Mouse (Mus musculus): ENCODE measurements around the gene Stat3.

The Stat3 gene

DNA sequence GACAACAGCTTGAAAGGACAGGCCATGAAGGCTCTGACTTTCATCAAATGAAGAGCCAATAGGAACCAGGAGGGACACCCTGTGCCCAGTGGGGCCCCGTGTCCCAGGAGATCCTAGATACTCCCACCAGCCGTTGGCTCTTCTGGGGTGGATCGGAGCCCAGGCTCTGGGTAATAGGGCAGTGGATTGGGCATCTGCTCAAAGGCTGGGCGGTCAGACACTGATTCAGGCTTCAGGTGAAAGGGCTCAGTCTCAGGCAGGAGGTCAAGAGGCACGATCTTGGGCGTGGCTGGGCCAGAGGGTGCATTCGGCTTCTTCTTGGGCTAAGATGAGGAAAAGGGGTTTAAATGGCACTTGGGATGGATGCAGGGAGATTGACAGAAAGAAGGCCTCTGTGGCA is 24.8 kb upstream of the Stat3 start:
- no peak for DNase-seq (ENCODE audit: extremely low read depth, low read depth, low spot score)

DNA sequence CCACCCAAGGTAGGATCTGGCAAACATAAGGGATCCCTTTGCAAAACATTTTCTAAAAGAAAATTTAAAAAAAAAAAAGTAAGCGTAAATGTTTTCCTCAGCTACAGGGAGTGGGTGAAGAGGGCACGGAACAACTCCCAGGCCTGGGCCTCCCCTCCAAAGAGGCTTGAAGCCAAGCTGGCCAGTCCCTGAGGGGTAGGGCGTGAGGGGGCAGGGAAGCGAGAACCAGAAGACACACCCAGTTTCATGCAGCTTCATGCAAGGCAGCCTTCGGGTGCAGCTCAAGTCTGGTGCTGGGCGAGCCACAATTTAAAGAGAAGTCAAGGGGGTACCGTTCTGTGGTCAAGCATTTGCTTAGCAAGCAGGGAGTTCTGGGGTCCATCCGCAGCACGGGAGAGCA is 24.3 kb upstream of the Stat3 start:
- DNase-seq (ENCODE audit: extremely low read depth, low read depth, low spot score) = no peak

DNA sequence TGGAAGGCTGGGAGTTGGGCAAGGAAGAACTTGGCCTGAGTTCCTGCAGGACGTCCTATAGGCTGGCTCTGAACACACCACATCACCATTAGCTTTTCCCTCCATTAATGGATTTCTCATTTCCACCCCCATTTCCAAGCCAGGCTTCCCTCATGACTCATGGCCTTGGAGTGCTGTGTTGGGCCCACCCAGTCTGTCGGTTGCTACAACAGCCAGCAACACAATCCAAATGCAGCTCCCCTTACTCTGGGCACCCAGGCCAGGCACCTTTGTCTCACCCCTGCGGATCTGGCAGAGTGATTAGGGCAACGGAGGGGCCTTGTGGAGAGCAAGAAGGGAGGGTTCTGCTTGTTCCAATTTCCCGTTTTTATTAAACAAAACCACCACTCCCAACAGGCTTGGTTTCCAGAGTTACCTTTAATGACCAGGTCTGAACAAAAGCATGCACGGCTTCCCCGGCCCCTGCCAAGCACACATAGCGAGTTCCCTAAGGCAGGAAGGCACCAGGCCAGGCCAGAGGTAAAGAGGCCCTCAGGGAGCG is 23.1 kb upstream of the Stat3 start:
- no peak for DNase-seq (ENCODE audit: extremely low read depth, low read depth, low spot score)

DNA sequence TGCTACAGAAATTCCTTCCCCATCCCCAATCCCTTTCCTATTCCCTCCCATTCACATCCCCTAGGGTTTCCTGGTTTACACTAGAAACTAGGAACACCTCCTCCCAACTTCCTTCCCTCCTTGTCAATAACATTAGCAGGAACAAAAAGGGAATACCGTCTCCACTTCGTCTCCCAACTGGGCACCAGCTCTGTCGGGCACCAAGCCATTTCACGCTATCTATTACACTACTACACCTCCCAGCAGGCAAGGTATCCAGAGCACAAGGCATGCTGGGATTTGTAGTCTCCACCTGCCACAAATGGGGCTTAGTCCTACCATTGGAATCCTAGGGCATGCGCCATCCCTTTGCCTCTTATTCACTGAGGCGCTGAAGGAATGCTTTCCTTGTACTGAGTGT is 21.2 kb upstream of the Stat3 start:
- DNase-seq (ENCODE audit: extremely low read depth, low read depth, low spot score) = no peak

DNA sequence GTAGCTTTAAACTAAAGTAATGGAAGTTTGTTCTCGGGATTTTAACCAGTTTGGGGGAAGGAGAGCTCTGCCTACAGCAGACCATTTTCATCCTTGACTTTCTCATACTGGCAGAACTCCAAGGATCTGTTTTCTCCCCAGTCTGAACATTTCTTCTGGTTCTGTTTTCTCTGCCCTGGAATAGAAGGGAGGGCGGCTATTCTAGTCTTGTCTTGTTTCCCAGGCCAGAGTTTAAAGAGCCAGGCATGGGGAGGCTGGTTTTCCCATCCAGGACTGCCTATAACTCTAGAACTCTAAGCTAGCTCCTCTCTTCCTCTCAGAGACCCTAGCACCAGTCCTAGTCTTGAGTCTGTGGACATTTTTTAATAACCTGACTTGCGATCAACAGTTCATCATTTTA is 20.5 kb upstream of the Stat3 start:
- no peak for DNase-seq (ENCODE audit: extremely low read depth, low read depth, low spot score)

DNA sequence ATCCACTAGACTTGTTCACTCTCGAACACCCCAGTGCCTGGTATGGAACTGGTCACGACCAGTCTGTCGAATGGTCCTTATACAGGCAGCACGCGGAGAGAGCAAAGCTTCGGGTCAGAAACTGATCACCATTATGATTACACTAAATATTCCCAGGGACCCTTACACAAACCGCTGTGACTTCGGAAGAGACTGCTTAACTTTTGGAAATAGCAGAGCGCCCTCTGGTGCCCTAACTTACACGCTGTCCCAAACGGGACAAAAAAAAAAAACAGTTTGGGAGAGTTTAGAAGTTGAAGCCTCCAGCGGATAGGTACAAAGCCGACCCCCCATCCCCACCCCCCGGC is 20.1 kb upstream of the Stat3 start:
- no peak for DNase-seq (ENCODE audit: extremely low read depth, low read depth, low spot score)

DNA sequence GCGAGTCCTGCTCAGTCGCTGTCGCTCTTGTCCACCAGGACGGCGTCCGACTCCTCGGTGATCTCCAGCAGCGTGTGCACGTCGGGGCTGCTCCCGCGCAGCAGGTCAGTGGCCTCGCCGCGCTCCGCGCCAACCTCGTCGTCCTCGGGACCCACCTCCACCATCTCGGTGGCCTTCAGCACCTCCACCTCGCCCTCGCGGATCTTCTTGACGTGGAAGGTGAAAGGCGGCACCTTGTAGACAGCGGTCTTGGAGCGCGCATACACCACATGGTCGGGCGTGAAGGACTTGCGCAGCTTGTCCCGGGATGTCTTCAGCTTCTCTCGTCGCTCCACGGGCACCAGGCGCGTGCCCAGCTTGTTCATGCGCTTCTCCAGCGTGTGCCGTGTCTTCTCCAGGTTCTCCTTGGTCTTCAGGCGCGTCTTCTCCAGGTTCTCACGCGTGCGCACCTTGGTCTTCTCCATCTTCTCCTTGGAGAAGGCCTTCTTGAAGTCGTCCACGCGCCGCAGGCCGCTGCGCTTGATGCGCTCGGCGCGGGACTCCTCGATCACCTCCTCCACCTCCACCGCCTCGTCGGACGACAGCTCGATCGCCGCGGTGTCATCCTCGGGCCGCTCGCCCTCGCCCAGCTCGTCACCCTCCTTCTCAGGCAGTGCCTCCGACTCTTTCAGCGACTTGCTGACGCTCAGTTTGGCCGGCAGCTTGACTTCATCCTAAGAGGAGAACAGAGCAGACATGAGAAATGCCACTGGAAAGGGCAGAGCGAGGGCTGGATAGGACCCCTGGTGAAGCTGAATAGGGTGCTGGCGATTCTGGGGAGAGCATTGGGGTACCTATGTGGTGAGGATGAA is 19.5 kb upstream of the Stat3 start:
- no peak for DNase-seq (ENCODE audit: extremely low read depth, low read depth, low spot score)

DNA sequence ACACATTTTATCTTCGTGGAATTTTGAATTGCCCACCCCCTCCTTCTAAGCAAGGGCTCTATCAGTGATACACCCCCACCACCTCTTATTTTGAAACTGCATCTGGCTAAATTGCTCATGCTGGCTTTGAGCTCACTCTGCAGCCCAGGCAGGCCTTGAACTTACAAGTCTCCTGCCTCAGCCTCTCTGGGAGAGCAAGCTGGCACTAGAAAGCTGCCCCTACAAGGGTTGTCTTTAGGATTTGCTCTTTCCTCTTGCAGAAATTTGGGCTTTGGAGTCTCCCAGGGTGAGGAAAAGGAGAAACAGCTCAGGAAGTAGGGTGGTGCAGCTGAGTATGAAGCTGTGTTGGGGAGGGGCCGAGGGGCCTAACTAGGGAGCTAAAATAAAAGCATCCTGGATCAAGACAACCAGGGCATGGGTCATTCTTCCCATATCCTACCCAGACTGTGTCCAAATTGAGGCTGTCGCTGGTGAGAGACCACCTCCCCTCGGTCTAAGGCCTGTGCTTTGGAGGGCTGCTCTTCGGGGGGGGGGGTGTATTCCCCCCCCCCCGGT is 18.7 kb upstream of the Stat3 start:
- DNase-seq (ENCODE audit: extremely low read depth, low read depth, low spot score) = no peak

DNA sequence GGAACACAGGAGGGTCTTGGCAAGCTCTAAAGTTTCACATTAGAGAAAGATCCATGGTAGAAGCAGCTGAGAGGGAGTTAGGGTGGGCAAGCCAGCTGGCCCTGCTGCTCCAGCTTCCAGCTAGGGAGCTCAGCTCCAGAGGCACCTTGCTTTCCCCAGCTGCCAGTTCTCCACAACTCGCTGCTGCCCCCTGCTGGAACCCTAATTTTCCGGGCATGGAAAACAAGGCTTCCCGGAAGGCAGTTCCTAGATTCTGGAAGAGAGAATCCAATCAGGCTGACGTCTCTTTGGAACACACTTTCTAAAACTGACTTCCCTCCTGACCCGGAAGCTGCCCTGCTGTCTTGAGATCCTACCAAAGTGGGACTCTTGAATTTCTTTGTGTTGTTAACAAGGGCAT is 17.9 kb upstream of the Stat3 start:
- no peak for DNase-seq (ENCODE audit: extremely low read depth, low read depth, low spot score)

DNA sequence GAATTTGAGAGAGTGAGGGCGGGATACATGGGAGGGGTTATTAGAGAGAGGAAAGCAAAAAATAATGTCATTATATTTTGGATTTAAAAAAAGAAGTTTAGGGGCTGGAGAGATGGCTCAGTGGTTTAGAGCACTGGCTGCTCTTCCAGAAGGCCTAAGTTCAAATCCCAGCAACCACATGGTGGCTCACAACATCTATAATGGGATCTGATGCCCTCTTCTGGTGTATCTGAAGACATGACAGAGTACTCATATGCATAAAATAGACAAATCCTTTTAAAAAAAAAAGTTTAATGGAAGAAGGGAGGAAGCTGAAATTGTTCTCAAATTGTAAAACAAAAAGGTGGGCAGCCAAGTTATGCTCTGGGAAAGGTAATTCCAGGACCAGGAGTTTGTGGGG is 10.2 kb upstream of the Stat3 start:
- no peak for DNase-seq (ENCODE audit: extremely low read depth, low read depth, low spot score)

DNA sequence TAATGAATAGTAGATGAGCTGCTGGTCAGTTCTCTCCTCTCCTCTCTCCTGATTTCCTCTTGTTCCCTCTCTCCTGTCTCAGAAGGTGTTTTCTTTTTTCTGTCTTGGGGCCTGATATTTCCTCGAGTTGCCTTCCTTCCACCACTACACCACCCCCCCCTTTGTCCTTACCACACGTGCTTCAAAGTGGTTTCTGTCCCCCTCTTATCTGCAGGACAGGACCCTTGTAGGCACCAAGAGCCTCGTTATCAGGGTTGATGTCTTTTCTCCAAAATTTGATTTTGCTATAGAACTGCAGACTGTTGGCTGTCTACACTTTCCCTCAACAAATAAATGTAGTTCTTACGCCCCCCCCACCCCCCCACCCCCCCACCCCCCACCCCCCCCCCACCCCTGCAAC is 9.0 kb upstream of the Stat3 start:
- DNase-seq (ENCODE audit: extremely low read depth, low read depth, low spot score) = no peak

DNA sequence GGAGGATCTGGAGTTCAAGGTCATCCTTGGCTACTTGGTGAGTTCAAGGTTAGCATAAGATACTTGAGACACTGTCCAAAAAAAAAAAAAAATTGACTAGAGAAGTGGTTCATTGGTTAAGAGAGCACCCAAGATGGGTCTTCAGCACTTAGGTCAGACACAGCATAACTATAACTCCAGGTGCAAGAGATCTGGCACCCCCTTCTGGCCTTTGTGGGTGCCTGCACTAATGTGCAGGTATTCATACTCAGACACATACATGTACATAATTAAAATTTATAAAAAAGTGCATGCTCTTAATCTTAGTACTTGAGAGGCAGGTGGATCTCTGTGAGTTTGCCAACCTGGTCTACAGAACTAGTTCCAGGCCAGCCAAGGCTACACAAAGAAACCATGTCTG is 8.2 kb upstream of the Stat3 start:
- no peak for DNase-seq (ENCODE audit: extremely low read depth, low read depth, low spot score)

DNA sequence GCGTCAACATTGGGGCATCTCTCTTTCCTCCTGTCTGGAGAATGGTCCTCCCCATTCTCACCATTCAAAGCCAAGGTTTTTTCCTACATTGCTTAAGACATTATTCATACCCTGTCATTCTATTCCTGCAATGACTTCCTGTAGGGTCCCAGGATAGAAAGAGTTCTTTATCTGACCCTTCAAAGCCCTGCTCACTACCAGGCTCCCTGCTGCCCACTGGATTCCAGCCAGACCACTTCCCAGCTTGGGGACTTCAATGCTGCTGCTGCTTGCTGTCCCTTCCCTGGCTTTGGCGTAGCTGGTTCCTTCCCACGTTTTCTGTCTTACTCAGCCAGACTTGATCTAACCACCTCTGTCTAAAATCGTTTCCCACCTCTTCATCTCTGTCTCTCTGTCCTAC is 7.5 kb upstream of the Stat3 start:
- DNase-seq (ENCODE audit: extremely low read depth, low read depth, low spot score) = no peak

DNA sequence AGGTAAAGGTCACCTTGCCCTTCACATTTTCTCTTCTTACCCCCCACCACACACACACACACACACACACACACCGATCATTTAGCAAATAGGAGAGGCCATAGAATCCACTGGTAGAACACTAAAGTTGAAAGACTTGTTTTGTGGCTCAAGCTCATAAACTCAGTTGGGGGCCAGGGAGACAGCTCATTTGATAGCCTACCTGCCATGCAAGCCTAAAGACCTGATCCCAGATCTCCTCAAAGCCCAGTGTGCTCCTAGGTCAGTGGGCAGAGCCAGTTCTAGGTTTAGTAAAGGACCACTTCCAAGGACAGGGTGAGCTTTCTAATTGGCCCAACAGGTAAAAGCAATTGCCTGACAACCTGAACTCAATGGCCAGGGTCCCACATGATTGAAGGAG is 3.0 kb upstream of the Stat3 start:
- no peak for DNase-seq (ENCODE audit: extremely low read depth, low read depth, low spot score)

DNA sequence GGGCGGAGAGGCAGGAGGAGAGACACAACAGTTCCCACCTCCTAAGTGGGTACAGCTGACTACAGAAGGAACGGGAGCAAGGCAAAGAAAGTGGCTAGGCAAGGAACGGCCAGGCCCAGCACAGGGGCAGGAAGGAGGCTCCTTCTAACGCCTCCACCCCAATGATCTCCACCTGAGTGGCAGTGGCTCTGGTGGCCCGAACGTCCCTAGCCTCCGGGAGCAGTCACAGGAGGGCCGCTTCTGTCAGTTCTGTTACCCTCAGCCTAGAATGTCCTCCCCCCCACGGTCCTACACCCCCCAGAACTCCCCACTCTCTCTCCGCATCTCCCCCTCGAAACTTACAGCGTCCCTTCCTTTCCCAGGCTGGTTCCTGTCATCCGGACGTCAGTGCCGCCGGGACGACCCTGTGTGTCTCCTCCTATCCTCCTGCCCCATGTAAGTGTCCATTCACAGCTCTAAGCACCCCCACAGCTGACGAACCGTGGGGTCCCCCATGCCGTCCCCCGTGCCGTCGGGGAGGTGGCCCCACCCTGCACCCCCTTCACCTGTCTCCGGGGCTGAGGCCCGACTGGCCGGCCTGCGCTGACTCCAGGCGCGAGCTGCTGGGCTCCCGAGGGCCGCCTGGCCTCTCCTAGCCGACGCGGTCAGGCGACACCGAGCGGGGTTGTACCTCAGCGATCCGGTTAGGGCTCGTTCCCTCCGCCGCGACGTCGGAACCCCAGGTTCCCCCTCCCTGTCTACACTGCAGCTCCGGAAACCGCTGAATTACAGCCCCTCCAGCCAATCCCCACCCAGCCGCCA is 429 bp downstream of the Stat3 start:
- DNase-seq (ENCODE audit: extremely low read depth, low read depth, low spot score) = no peak

DNA sequence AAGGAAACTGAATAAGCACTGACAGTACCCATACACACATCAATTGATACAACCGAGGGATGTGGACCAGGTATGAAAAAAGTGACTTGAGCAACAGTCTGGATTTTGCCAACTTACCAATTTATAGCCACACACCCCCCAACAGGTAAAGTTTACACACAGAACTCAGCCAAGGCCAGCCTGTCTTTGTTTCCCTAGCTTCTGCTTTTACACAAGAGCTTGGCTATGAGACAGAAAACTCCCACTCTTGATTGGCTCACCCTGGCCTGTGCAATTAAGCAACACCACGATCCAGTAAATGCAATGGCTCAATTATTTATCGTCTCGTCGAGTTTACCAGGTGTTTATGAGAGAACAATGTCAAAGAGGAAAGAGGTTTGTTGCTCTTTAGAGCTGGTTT is 1.2 kb downstream of the Stat3 start:
- peak; percentile 97 for DNase-seq (ENCODE audit: extremely low read depth, low read depth, low spot score)

DNA sequence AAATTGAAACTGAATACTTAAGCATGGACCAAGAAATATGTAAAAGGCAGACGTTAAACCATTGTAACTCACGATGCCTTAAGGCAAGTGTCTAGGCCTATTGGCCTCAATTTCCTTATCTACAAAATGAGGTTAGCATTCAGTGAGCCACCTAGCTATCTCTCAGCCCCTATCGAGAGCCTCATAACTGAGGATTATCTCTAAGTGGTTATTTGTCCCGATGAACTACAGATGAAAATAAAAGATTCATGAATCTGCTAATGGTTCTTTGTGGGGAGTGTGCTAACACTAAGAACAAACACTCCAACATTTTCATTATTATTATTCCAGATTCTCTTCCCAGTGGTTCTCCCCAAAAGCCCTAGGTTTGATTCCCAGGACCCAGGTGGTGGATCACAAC is 2.0 kb downstream of the Stat3 start:
- DNase-seq (ENCODE audit: extremely low read depth, low read depth, low spot score) = no peak

DNA sequence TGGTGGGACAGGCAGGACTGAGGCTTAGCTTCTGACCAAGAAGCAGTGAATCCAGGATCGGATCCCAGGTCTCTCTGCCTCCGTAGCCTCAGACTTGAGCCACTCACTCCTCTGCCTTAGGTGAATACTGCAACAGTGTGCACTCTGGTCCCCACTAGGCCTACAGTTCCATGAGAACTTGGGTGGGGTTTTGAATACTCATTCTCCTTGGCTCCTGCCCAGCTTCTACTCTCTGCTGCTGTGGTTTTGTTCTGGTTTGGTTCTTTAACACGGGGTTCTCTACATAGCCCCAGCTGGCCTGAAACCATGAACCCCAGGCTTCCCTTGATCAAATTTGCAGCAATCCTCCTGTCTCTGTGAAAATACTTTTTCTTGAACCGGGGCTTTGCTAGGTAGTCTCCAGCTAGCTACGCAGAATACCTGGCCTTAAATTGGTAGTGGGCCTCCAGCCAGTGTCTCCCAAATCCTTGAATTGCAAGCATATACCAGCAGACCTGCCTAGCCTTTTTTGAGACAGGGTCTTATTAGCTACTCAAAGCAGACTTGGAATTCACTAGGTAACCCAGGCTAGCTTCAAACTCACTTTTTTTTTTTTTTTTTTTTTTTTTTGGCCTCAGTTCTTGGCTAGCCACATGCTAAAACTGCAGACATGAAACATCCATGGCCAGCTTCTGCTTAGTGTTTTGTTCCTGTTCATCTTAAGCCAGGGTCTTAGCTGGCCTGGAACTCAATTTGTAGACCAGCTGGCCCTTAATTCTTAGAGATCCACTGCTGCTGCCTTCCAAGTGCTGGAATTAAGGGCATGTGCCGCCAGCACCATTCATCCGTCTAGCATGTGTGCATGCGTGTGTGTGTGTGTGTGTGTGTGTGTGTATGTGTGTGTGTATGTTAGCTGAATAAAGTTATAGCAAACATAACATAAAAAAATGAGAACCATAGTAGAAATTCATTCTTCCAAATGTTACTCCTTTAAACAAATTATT is 3.7 kb downstream of the Stat3 start:
- no peak for DNase-seq (ENCODE audit: extremely low read depth, low read depth, low spot score)

DNA sequence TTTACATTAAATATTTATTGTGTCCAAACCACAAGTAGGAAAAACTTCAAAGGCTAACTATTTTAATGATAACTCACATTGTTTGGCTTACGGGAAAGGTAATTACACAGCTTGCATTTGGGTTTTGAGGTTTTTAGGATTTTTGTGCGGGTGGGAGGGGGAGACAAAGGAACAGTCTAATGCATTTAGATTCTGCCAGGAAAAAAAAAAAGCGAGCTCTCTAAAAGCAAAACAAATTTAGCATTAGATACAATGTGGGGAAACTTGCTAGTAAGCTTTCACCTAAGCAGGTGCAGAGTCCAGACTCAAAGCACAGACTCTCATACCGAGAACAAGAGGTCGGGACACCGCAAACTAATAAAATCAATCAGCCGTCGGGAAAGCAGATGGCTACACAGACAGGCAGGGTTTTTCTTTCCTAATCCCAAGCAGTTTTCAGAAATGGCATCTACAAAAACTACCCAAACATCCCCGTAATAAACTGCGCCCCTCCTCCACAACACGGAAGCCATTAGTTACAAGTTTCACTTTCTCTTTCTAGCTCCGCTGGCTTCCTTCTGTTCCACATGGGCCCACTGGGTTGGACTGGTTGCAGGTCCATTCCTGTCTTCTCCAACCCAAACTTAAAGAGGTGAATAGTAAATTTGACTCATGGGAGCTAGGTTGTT is 8.0 kb downstream of the Stat3 start:
- DNase-seq (ENCODE audit: extremely low read depth, low read depth, low spot score) = no peak

DNA sequence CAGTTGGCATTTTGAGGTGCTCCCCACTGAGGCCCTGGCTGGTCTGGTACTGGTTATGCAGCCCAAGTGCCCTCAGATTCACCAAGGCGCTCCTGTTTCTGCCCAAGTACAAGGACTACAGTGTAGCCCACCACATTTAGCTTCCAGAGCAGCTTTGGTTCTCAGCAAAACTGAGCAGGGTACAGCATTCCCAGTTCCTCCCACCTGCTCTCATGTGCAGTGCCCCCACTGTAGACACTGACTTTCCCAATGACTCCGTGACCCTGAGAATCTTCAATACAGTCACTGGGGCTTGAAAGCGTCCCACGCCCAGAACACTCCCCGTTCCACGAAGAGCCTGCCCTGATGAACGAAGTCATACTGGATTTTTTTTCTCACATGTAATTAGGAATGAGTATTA is 8.7 kb downstream of the Stat3 start:
- DNase-seq (ENCODE audit: extremely low read depth, low read depth, low spot score) = no peak
